Mouse (Mus musculus) ZHBTc4 (cell line): Measurements from ENCODE around the gene Gp1ba.

Source experiments
- DNase-seq: peaks from one replicate; pipeline ENCODE4 v3.0.0-alpha.2; 2011; ENCODE audit warnings: low read depth, low spot score

Gp1ba gene

GRCm38 (mm10) chr11:70652884-70653344 lies 14.0 kb downstream of the Gp1ba start:
- DNase-seq: no peak

GRCm38 (mm10) chr11:70653345-70654197 lies 14.6 kb downstream of the Gp1ba start:
- DNase-seq: peak; percentile 84

GRCm38 (mm10) chr11:70654198-70654922 lies 15.4 kb downstream of the Gp1ba start, which contains the start of gene Pfn1:
Pfn1 (minus strand) TSS chr11:70654644.
- peak; percentile 89 for DNase-seq

GRCm38 (mm10) chr11:70654923-70655570 lies 16.1 kb downstream of the Gp1ba start:
- DNase-seq: peak; percentile 87

- DNase-seq: peak; percentile 80
Measured at GRCm38 (mm10) chr11:70655571-70656455, 16.9 kb downstream of the Gp1ba start.

GRCm38 (mm10) chr11:70656456-70656927 lies 17.6 kb downstream of the Gp1ba start:
- DNase-seq: no peak

GRCm38 (mm10) chr11:70656964-70657363 lies 18.0 kb downstream of the Gp1ba start, which contains the start of gene Eno3:
Eno3 (plus strand) TSS chr11:70657202.
- DNase-seq: no peak

- DNase-seq: no peak
Measured at GRCm38 (mm10) chr11:70657573-70657972, 18.7 kb downstream of the Gp1ba start.

- no peak for DNase-seq
Measured at GRCm38 (mm10) chr11:70657991-70658390, 19.1 kb downstream of the Gp1ba start.

- no peak for DNase-seq
Measured at GRCm38 (mm10) chr11:70658521-70658920, 19.6 kb downstream of the Gp1ba start.

GRCm38 (mm10) chr11:70658942-70659341 lies 20.0 kb downstream of the Gp1ba start:
- peak; percentile 39 for DNase-seq

GRCm38 (mm10) chr11:70660571-70660970 lies 21.6 kb downstream of the Gp1ba start:
- DNase-seq: no peak

- DNase-seq: no peak
Measured at GRCm38 (mm10) chr11:70663101-70663500, 24.2 kb downstream of the Gp1ba start.

- no peak for DNase-seq
Measured at GRCm38 (mm10) chr11:70663957-70664356, 25.0 kb downstream of the Gp1ba start.

- no peak for DNase-seq
Measured at GRCm38 (mm10) chr11:70664741-70665140, 25.8 kb downstream of the Gp1ba start.

GRCm38 (mm10) chr11:70666687-70667086 lies 27.8 kb downstream of the Gp1ba start:
- DNase-seq: no peak

- no peak for DNase-seq
Measured at GRCm38 (mm10) chr11:70667271-70668150, 28.6 kb downstream of the Gp1ba start.

- DNase-seq: no peak
Measured at GRCm38 (mm10) chr11:70668335-70668770, 29.4 kb downstream of the Gp1ba start.

GRCm38 (mm10) chr11:70668771-70669505 lies 30.0 kb downstream of the Gp1ba start, which contains the start of gene Spag7:
Spag7 (minus strand) TSS chr11:70669416.
- peak; percentile 100 for DNase-seq
